ENCODE assay signal across 26 mouse cellular contexts in genomic region chr14:54988350-54988874, GRCm38 (mm10). TPM values are rescaled to one million over a fixed set of nuclear protein-coding genes. Genes with fewer than 3 reads are reported as not detected.
A peak's percentile ranks its signal among the peaks of the same experiment; 100 is the strongest.
DNase-seq lines count a peak whose midpoint lies in the region; ATAC-seq and TF ChIP-seq lines count a peak whose summit lies in the region.
"Not testable (repeated sequence)": the region's sequence is repeated elsewhere in the genome, so short reads cannot be mapped to it uniquely, and the experiment has no call there.
"Had no signal": no experiment of that assay in that cellular context is flagged by ENCODE, and none has a peak within 500 bp of the region (broad histone marks: within the 10 kb centered on the region; RNA-seq: fewer than 3 reads in every experiment).

No protein-coding gene starts in this region.

- 86% methylated on average over 9 of the region's 9 CpGs for WGBS in embryonic facial prominence, embryonic 13.5 days
- WGBS in heart, adult 2 months = 68% methylated on average over 9 of the region's 9 CpGs
- 76% methylated on average over 9 of the region's 9 CpGs for WGBS in heart, embryonic 11.5 days (ENCODE audit: insufficient replicate concordance)
- WGBS in heart, embryonic 13.5 days = 54% methylated on average over 9 of the region's 9 CpGs
- WGBS in heart, embryonic 15.5 days = 54% methylated on average over 9 of the region's 9 CpGs
- 43% methylated on average over 9 of the region's 9 CpGs for WGBS in heart, postnatal 0 days
- WGBS in hindbrain, embryonic 16.5 days = 90% methylated on average over 8 of the region's 9 CpGs
- WGBS in midbrain, embryonic 15.5 days = 93% methylated on average over 9 of the region's 9 CpGs

- TF ChIP-seq POLR2A in heart, adult 2 months (IDR thresholded peaks at IDR 0.05; ENCODE audit: insufficient read depth, low read depth, low read length) = peak; percentile 67; the same call in 1 of the 2 replicates

- not testable (repeated sequence) for DNase-seq in heart, adult 2 months; heart, postnatal 0 days (ENCODE audit: low spot score)

- H3K4me1 ChIP-seq in embryonic facial prominence, embryonic 13.5 days; heart, adult 2 months (ENCODE audit: control insufficient read depth, insufficient read depth, low read length); heart, embryonic 11.5 days (ENCODE audit: control insufficient read depth, insufficient read depth, low read length); heart, embryonic 13.5 days; heart, embryonic 15.5 days (replicated peaks); heart, postnatal 0 days (ENCODE audit: control insufficient read depth, insufficient read depth); hindbrain, embryonic 16.5 days (ENCODE audit: control insufficient read depth, insufficient read depth, low read depth, low read length); midbrain, embryonic 15.5 days: not testable (repeated sequence)

- H3K27ac ChIP-seq in embryonic facial prominence, embryonic 13.5 days; heart, adult 2 months; hindbrain, embryonic 16.5 days (ENCODE audit: low read depth, low read length); midbrain, embryonic 15.5 days: not testable (repeated sequence)
- peak overlapping the region; percentile 99 for H3K27ac ChIP-seq in heart, embryonic 11.5 days (ENCODE audit: low read depth, low read length)
- H3K27ac ChIP-seq in heart, embryonic 13.5 days (replicated peaks) = peak overlapping the region; percentile 98
- H3K27ac ChIP-seq in heart, embryonic 15.5 days = peak overlapping the region; percentile 99
- H3K27ac ChIP-seq in heart, postnatal 0 days (ENCODE audit: low read depth) = peak overlapping the region; percentile 99

- not testable (repeated sequence) for H3K9ac ChIP-seq in embryonic facial prominence, embryonic 13.5 days; heart, adult 2 months (ENCODE audit: low read depth, low read length); hindbrain, embryonic 16.5 days (ENCODE audit: low read depth, low read length); midbrain, embryonic 15.5 days
- peak overlapping the region; percentile 91 for H3K9ac ChIP-seq in heart, embryonic 11.5 days (ENCODE audit: low read depth, low read length)
- H3K9ac ChIP-seq in heart, embryonic 13.5 days = peak overlapping the region; percentile 96
- peak overlapping the region; percentile 70 for H3K9ac ChIP-seq in heart, embryonic 15.5 days
- peak overlapping the region; percentile 54 for H3K9ac ChIP-seq in heart, postnatal 0 days (replicated peaks; ENCODE audit: low read depth, low read length)

- not testable (repeated sequence) for H3K79me2 ChIP-seq in heart, adult 2 months (replicated peaks; ENCODE audit: control insufficient read depth, insufficient read depth, low read length)

- peak; percentile 58; the same call in 1 of the 2 replicates for ATAC-seq in embryonic facial prominence, embryonic 13.5 days (ENCODE audit: insufficient number of reproducible peaks, insufficient read depth, low FRiP score, low TSS enrichment, low read depth)
- ATAC-seq in heart, embryonic 11.5 days (replicated peaks; ENCODE audit: insufficient number of reproducible peaks, low FRiP score, low TSS enrichment) = peak; percentile 43; the same call in 1 of the 2 replicates
- not testable (repeated sequence) for ATAC-seq in heart, embryonic 13.5 days (ENCODE audit: extremely low read depth, insufficient number of reproducible peaks, low FRiP score, low TSS enrichment)
- peak; percentile 40 for ATAC-seq in heart, embryonic 15.5 days (replicated peaks; ENCODE audit: insufficient number of reproducible peaks, insufficient read depth, low FRiP score, low read depth)
- ATAC-seq in heart, postnatal 0 days (ENCODE audit: insufficient read depth, low read depth) = peak; percentile 71
- peak; percentile 29; the same call in 1 of the 2 replicates for ATAC-seq in hindbrain, embryonic 16.5 days
- 0 out of 2 replicates have a peak, but pooled peaks have one; percentile 16 for ATAC-seq in midbrain, embryonic 15.5 days (replicated peaks)

- not testable (repeated sequence) for H3K36me3 ChIP-seq in embryonic facial prominence, embryonic 13.5 days; heart, adult 2 months (ENCODE audit: control insufficient read depth, insufficient read depth, low read length); heart, embryonic 11.5 days (ENCODE audit: control insufficient read depth, insufficient read depth, low read length); heart, embryonic 15.5 days; hindbrain, embryonic 16.5 days (ENCODE audit: control insufficient read depth, insufficient read depth, low read length); midbrain, embryonic 15.5 days (replicated peaks)
- H3K36me3 ChIP-seq in heart, embryonic 13.5 days = peaks cover 85% of the 10 kb centered on the region
- H3K36me3 ChIP-seq in heart, postnatal 0 days (replicated peaks; ENCODE audit: control insufficient read depth, insufficient read depth, low read length) = peaks cover 68% of the 10 kb centered on the region

- not testable (repeated sequence) for H3K4me2 ChIP-seq in embryonic facial prominence, embryonic 13.5 days; hindbrain, embryonic 16.5 days (ENCODE audit: low read length); midbrain, embryonic 15.5 days
- H3K4me2 ChIP-seq in heart, embryonic 11.5 days = peak overlapping the region; percentile 70
- peak overlapping the region; percentile 66 for H3K4me2 ChIP-seq in heart, embryonic 13.5 days
- peak overlapping the region; percentile 65 for H3K4me2 ChIP-seq in heart, embryonic 15.5 days
- H3K4me2 ChIP-seq in heart, postnatal 0 days (ENCODE audit: low read depth, low read length) = peak overlapping the region; percentile 62

- not testable (repeated sequence) for H3K27me3 ChIP-seq in embryonic facial prominence, embryonic 13.5 days; heart, adult 2 months (ENCODE audit: control insufficient read depth, insufficient read depth, low read length); heart, embryonic 11.5 days (ENCODE audit: control insufficient read depth, insufficient read depth, low read length); heart, embryonic 15.5 days; heart, postnatal 0 days (ENCODE audit: control insufficient read depth, insufficient read depth, low read length); hindbrain, embryonic 16.5 days (replicated peaks; ENCODE audit: control insufficient read depth, insufficient read depth, low read length); midbrain, embryonic 15.5 days (replicated peaks)
- H3K27me3 ChIP-seq in heart, embryonic 13.5 days (replicated peaks) = peaks cover 12% of the 10 kb centered on the region; the same call in 1 of the 2 replicates

- TF ChIP-seq EP300 in heart, adult 2 months (IDR thresholded peaks at IDR 0.05; ENCODE audit: insufficient read depth, low read depth, low read length) = peak; percentile 61
- TF ChIP-seq EP300 in heart, postnatal 0 days (IDR thresholded peaks at IDR 0.05; ENCODE audit: low read depth) = peak; percentile 29; the same call in 1 of the 2 replicates

- intact Hi-C loops in heart, adult 2 months (cut with DNase I) = not testable (repeated sequence)

- H3K4me3 ChIP-seq in embryonic facial prominence, embryonic 13.5 days; heart, adult 2 months; hindbrain, embryonic 16.5 days (ENCODE audit: low read length); midbrain, embryonic 15.5 days: not testable (repeated sequence)
- peak overlapping the region; percentile 46 for H3K4me3 ChIP-seq in heart, embryonic 11.5 days (ENCODE audit: low read depth, low read length)
- H3K4me3 ChIP-seq in heart, embryonic 13.5 days = peak overlapping the region; percentile 64
- H3K4me3 ChIP-seq in heart, embryonic 15.5 days = peak overlapping the region; percentile 55
- peak overlapping the region; percentile 46 for H3K4me3 ChIP-seq in heart, postnatal 0 days (ENCODE audit: low read depth, low read length)

- not testable (repeated sequence) for H3K9me3 ChIP-seq in embryonic facial prominence, embryonic 13.5 days; heart, embryonic 11.5 days (replicated peaks; ENCODE audit: control insufficient read depth, low read length); heart, embryonic 13.5 days; heart, embryonic 15.5 days (replicated peaks); heart, postnatal 0 days (replicated peaks; ENCODE audit: control insufficient read depth, low read length); hindbrain, embryonic 16.5 days (ENCODE audit: control insufficient read depth, low read length); midbrain, embryonic 15.5 days

- TF ChIP-seq CTCF in heart, adult 2 months (IDR thresholded peaks at IDR 0.05); heart, postnatal 0 days (IDR thresholded peaks at IDR 0.05; ENCODE audit: low read depth): not testable (repeated sequence)

RNA-seq across cellular contexts. Expression of gene Myh7, which starts 6.0 kb away (rescaled TPM):
- polyA plus RNA-seq in embryonic facial prominence, embryonic 13.5 days (2015; fragmentation: Nextera tagmentation; extraction: Ambion mirVana) = 3.3 and 10.8 TPM in 2 replicates
- 1,000 to 10,000 TPM; 1,935 to 2,240 TPM for total RNA-seq in heart, adult 2 months (2021)
- polyA plus RNA-seq in heart, adult 2 months (2012; rRNA removed) = 19.8 and 29.5 TPM in 2 replicates
- polyA plus RNA-seq in heart, embryonic 11.5 days (2014; fragmentation: Nextera tagmentation; extraction: Ambion mirVana) = 3,446 and 4,122 TPM in 2 replicates
- 3,662 and 3,747 TPM in 2 replicates for polyA plus RNA-seq in heart, embryonic 13.5 days (2015; fragmentation: Nextera tagmentation; extraction: Ambion mirVana)
- 4,763 and 4,914 TPM in 2 replicates for polyA plus RNA-seq in heart, embryonic 15.5 days (2015; fragmentation: Nextera tagmentation; extraction: Ambion mirVana)
- 4,273 and 4,731 TPM in 2 replicates for total RNA-seq in heart, postnatal 0 days (2014; rRNA removed; ENCODE audit: low replicate concordance)
- polyA plus RNA-seq in heart, postnatal 0 days (2015; fragmentation: Nextera tagmentation; extraction: Ambion mirVana) = 1,026 and 1,537 TPM in 2 replicates
- 8.5 and 10.6 TPM in 2 replicates for polyA plus RNA-seq in hindbrain, embryonic 16.5 days (2015; fragmentation: Nextera tagmentation; extraction: Ambion mirVana)
- 7.5 and 8.7 TPM in 2 replicates for polyA plus RNA-seq in midbrain, embryonic 15.5 days (2015; fragmentation: Nextera tagmentation; extraction: Ambion mirVana)
- total RNA-seq: adrenal gland, adult 8-10 months had no signal
- polyA plus RNA-seq: activated CD4-positive, CD25-positive, alpha-beta regulatory T cell, adult 4 months; CD4-positive, CD25-positive, alpha-beta regulatory T cell, adult 4 months; erythroblast, embryonic 14.5 days had no signal

RNA-seq across cellular contexts. Expression of gene Gm17428, which starts 11.7 kb away (rescaled TPM):
- polyA plus RNA-seq in embryonic facial prominence, embryonic 13.5 days (2015; fragmentation: Nextera tagmentation; extraction: Ambion mirVana) = not detected in 2 replicates
- total RNA-seq in heart, adult 2 months (2021) = not detected
- not detected in 2 replicates for polyA plus RNA-seq in heart, adult 2 months (2012; rRNA removed)
- not detected in 2 replicates for polyA plus RNA-seq in heart, embryonic 11.5 days (2014; fragmentation: Nextera tagmentation; extraction: Ambion mirVana)
- not detected in 2 replicates for polyA plus RNA-seq in heart, embryonic 13.5 days (2015; fragmentation: Nextera tagmentation; extraction: Ambion mirVana)
- not detected in 2 replicates for polyA plus RNA-seq in heart, embryonic 15.5 days (2015; fragmentation: Nextera tagmentation; extraction: Ambion mirVana)
- total RNA-seq in heart, postnatal 0 days (2014; rRNA removed; ENCODE audit: low replicate concordance) = not detected in 2 replicates
- not detected in 2 replicates for polyA plus RNA-seq in heart, postnatal 0 days (2015; fragmentation: Nextera tagmentation; extraction: Ambion mirVana)
- not detected in 2 replicates for polyA plus RNA-seq in hindbrain, embryonic 16.5 days (2015; fragmentation: Nextera tagmentation; extraction: Ambion mirVana)
- not detected in 2 replicates for polyA plus RNA-seq in midbrain, embryonic 15.5 days (2015; fragmentation: Nextera tagmentation; extraction: Ambion mirVana)
- total RNA-seq: adrenal gland, adult 18-20 months; adrenal gland, adult 8-10 months; adrenal gland, postnatal 14 days; adrenal gland, postnatal 36 days; CH12.LX; G1E had no signal
- polyA plus RNA-seq: activated CD4-positive, CD25-positive, alpha-beta regulatory T cell, adult 4 months; CD4-positive, CD25-positive, alpha-beta regulatory T cell, adult 4 months; cerebellum, adult 2 months; cortical plate, adult 2 months; embryonic facial prominence, embryonic 10.5 days; embryonic facial prominence, embryonic 12.5 days; embryonic facial prominence, embryonic 15.5 days; erythroblast, embryonic 14.5 days; forebrain, embryonic 10.5 days; forebrain, embryonic 12.5 days; forebrain, embryonic 14.5 days; G1E; Patski had no signal

RNA-seq across cellular contexts. Expression of gene Myh6, which starts 21.7 kb away (rescaled TPM):
- polyA plus RNA-seq in embryonic facial prominence, embryonic 13.5 days (2015; fragmentation: Nextera tagmentation; extraction: Ambion mirVana) = 0.74 and 4.9 TPM in 2 replicates
- over 10,000 TPM; 19,033 to 21,149 TPM for total RNA-seq in heart, adult 2 months (2021)
- polyA plus RNA-seq in heart, adult 2 months (2012; rRNA removed) = 6,249 and 7,266 TPM in 2 replicates
- polyA plus RNA-seq in heart, embryonic 11.5 days (2014; fragmentation: Nextera tagmentation; extraction: Ambion mirVana) = 2,306 and 2,903 TPM in 2 replicates
- polyA plus RNA-seq in heart, embryonic 13.5 days (2015; fragmentation: Nextera tagmentation; extraction: Ambion mirVana) = 1,796 and 1,858 TPM in 2 replicates
- polyA plus RNA-seq in heart, embryonic 15.5 days (2015; fragmentation: Nextera tagmentation; extraction: Ambion mirVana) = 2,004 and 2,041 TPM in 2 replicates
- 3,860 and 3,976 TPM in 2 replicates for total RNA-seq in heart, postnatal 0 days (2014; rRNA removed; ENCODE audit: low replicate concordance)
- polyA plus RNA-seq in heart, postnatal 0 days (2015; fragmentation: Nextera tagmentation; extraction: Ambion mirVana) = 8,242 and 9,737 TPM in 2 replicates
- polyA plus RNA-seq in hindbrain, embryonic 16.5 days (2015; fragmentation: Nextera tagmentation; extraction: Ambion mirVana) = 1.6 and 1.8 TPM in 2 replicates
- polyA plus RNA-seq in midbrain, embryonic 15.5 days (2015; fragmentation: Nextera tagmentation; extraction: Ambion mirVana) = 1.6 and 2.8 TPM in 2 replicates
- total RNA-seq: adrenal gland, adult 8-10 months; adrenal gland, postnatal 36 days had no signal
- polyA plus RNA-seq: activated CD4-positive, CD25-positive, alpha-beta regulatory T cell, adult 4 months; CD4-positive, CD25-positive, alpha-beta regulatory T cell, adult 4 months; erythroblast, embryonic 14.5 days had no signal

RNA-seq across cellular contexts. Expression of gene Ngdn, which starts 26.8 kb away (rescaled TPM):
- polyA plus RNA-seq in embryonic facial prominence, embryonic 13.5 days (2015; fragmentation: Nextera tagmentation; extraction: Ambion mirVana) = 82.4 and 84.5 TPM in 2 replicates
- 10 to 100 TPM; 25.9 to 28.9 TPM for total RNA-seq in heart, adult 2 months (2021)
- 10.1 and 19.6 TPM in 2 replicates for polyA plus RNA-seq in heart, adult 2 months (2012; rRNA removed)
- 60.3 and 62.1 TPM in 2 replicates for polyA plus RNA-seq in heart, embryonic 11.5 days (2014; fragmentation: Nextera tagmentation; extraction: Ambion mirVana)
- polyA plus RNA-seq in heart, embryonic 13.5 days (2015; fragmentation: Nextera tagmentation; extraction: Ambion mirVana) = 56.8 and 58.2 TPM in 2 replicates
- 56.2 and 57.1 TPM in 2 replicates for polyA plus RNA-seq in heart, embryonic 15.5 days (2015; fragmentation: Nextera tagmentation; extraction: Ambion mirVana)
- total RNA-seq in heart, postnatal 0 days (2014; rRNA removed; ENCODE audit: low replicate concordance) = 20.2 and 50.1 TPM in 2 replicates
- 50.0 and 50.9 TPM in 2 replicates for polyA plus RNA-seq in heart, postnatal 0 days (2015; fragmentation: Nextera tagmentation; extraction: Ambion mirVana)
- polyA plus RNA-seq in hindbrain, embryonic 16.5 days (2015; fragmentation: Nextera tagmentation; extraction: Ambion mirVana) = 48.2 and 50.6 TPM in 2 replicates
- 47.8 and 50.2 TPM in 2 replicates for polyA plus RNA-seq in midbrain, embryonic 15.5 days (2015; fragmentation: Nextera tagmentation; extraction: Ambion mirVana)

RNA-seq across cellular contexts. Expression of gene Cmtm5, which starts 52.4 kb away (rescaled TPM):
- polyA plus RNA-seq in embryonic facial prominence, embryonic 13.5 days (2015; fragmentation: Nextera tagmentation; extraction: Ambion mirVana) = 8.3 and 14.1 TPM in 2 replicates
- under 1 TPM in 1 of 2 experiments, not detected in 1; 0.30 TPM for total RNA-seq in heart, adult 2 months (2021)
- polyA plus RNA-seq in heart, adult 2 months (2012; rRNA removed) = 1.8 and 2.9 TPM in 2 replicates
- 0.49 and 0.90 TPM in 2 replicates for polyA plus RNA-seq in heart, embryonic 11.5 days (2014; fragmentation: Nextera tagmentation; extraction: Ambion mirVana)
- polyA plus RNA-seq in heart, embryonic 13.5 days (2015; fragmentation: Nextera tagmentation; extraction: Ambion mirVana) = 0.49 and 0.98 TPM in 2 replicates
- 0.74 and 2.4 TPM in 2 replicates for polyA plus RNA-seq in heart, embryonic 15.5 days (2015; fragmentation: Nextera tagmentation; extraction: Ambion mirVana)
- 3.1 and 8.1 TPM in 2 replicates for total RNA-seq in heart, postnatal 0 days (2014; rRNA removed; ENCODE audit: low replicate concordance)
- polyA plus RNA-seq in heart, postnatal 0 days (2015; fragmentation: Nextera tagmentation; extraction: Ambion mirVana) = 0.34 and 0.85 TPM in 2 replicates
- 17.0 and 28.5 TPM in 2 replicates for polyA plus RNA-seq in hindbrain, embryonic 16.5 days (2015; fragmentation: Nextera tagmentation; extraction: Ambion mirVana)
- polyA plus RNA-seq in midbrain, embryonic 15.5 days (2015; fragmentation: Nextera tagmentation; extraction: Ambion mirVana) = 6.5 and 7.2 TPM in 2 replicates
- total RNA-seq: CH12.LX, G1E had no signal
- polyA plus RNA-seq: CD4-positive, CD25-positive, alpha-beta regulatory T cell, adult 4 months; erythroblast, embryonic 14.5 days; G1E; Patski had no signal

Comparison
In these comparisons a context has a peak if more than half of its experiments do, and no peak if none do; other contexts are left out.
1. RNA of gene Myh7, which starts 6.0 kb away (polyA plus RNA-seq): 4,763 to 4,914 TPM in heart, embryonic 15.5 days, 3,662 to 3,747 TPM in heart, embryonic 13.5 days, 3,446 to 4,122 TPM in heart, embryonic 11.5 days and 1,026 to 1,537 TPM in heart, postnatal 0 days; 19.8 to 29.5 TPM in heart, adult 2 months, 8.5 to 10.6 TPM in hindbrain, embryonic 16.5 days, 7.5 to 8.7 TPM in midbrain, embryonic 15.5 days and 3.3 to 10.8 TPM in embryonic facial prominence, embryonic 13.5 days; every median in the first group is over 10 times any median in the second.
2. RNA of gene Myh6, which starts 21.7 kb away (polyA plus RNA-seq): 8,242 to 9,737 TPM in heart, postnatal 0 days, 6,249 to 7,266 TPM in heart, adult 2 months, 2,306 to 2,903 TPM in heart, embryonic 11.5 days, 2,004 to 2,041 TPM in heart, embryonic 15.5 days and 1,796 to 1,858 TPM in heart, embryonic 13.5 days; 1.6 to 1.8 TPM in hindbrain, embryonic 16.5 days, 1.6 to 2.8 TPM in midbrain, embryonic 15.5 days and 0.74 to 4.9 TPM in embryonic facial prominence, embryonic 13.5 days; every median in the first group is over 100 times any median in the second.